Mouse (Mus musculus): ENCODE measurements around the gene Slc25a31.

Gene Slc25a31

DNA sequence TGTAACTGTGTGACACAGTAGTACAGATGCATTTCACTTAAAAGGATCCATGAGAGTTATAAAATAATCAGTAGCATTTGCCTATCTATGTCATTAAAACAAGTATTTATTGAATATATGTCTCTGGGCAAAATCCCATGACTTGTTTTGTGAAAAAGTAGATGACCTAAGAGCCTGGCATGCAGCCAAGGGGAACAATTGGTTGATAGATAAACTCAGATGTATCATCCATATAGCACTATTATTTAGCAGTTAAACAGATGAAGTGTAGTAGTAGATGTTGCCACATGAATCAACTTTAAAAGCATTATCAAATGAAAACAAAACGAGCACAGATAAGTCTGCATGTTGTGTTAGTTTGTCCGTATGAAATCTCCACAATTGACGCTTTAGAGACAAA, 10.4 kb downstream of the Slc25a31 start:
- no peak for DNase-seq (ENCODE audit: extremely low spot score, low spot score)

DNA sequence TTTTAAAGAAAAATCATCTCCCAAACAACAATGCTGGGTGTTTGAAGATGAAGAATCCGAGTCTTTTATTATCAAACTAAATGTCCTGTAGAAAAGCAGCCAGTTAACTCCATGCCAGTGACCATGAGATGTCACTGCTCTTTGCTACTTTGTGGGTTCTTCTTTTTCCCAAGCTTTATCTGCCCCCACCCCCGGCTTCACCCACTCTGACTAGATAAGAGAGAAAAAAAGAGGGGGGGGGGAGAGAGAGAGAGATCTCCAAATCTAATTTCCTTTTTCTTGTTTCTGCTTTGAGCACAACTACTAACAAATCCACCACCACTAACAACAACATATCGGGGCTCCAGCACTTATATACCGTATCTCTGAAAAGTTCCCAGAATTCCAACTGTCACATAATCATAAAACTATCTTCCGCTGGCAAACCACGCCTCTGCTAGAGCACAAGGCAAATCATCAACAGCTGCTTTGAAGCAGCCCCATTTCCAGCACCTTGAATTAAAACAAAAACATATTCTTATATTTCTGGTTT, 29.8 kb downstream of the Slc25a31 start:
- no peak for DNase-seq (ENCODE audit: extremely low spot score, low spot score)

DNA sequence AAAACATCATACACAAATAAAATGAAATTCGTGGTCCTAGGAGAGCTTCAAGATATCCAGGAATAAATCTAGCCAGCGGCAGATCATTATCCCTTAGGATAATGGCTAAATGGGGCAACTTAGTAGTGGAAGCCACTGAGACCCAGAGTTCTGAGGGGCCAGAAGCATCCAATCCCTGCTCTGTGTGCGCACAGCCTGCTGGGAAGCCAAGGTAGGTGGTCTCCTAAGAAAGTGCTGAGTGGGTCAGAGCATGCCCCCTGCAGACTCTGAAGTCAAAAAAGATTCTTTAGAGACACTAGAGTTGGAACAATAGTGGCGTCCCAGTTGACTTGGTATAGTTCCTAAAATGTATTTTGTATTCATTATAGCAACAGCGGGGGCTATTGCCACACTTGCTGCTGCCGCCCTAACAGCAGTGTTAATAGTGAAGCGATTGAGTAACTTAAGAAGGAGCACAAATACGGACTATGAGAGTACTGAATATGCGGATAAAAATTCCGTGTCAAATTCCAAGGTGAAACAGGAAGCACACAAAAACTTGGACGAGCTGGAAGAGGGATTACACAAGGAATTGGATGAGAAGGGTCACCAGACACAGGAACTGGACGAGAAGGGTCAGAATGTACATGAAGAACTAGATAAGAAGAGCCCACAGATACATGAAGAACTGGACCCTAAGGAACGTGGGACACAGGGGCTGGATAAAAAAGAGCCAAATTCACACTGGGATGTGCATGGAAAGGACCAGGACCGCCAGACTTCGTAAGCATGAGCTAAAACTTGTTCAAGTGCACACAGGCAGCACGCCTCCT, 35.6 kb downstream of the Slc25a31 start, which contains the start of gene Hspa4l:
Hspa4l (plus strand) TSS at position 472 of the 812 bp plus-strand sequence.
- peak; percentile 22 for DNase-seq (ENCODE audit: extremely low spot score, low spot score)

DNA sequence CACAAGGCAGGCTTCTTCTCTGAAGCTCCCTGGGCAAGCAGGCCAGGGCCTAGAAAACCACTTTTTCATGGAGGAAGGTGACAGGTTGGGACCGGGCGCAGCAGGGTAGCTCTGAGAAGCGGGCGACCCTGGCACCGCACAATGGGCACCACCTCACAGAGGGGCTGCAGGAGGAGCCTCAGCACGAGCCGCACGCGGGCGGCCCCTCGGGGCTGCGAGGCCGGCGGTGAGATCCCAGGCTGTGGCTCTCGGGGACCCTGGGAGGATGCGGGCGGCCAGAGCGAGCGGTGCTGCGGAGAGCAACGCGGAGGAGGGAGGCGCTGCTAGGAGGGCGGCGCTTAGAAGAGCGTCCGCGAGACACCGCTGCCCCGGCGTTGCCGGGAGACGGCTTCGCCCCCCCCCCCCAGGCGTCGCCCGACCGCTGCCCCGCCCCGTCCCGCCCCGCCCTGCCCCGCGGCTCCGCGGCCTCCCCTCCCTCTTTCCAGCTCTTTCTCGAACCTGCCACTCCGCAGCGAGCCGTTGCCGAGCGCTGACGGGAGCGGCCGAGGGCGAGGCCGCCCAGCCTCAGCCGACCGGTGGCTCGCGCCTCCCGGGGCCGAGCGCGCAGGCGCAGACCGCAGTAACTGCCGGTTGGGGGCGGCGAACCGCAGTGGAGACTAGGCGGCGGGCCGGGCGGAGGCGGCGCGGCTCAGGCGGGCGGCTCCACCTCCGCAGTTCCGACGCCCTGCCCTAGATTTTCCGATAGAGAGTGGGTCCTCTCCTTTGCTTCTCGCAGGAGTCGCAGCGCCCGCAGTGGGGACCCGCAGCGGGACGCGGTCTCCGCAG, 36.4 kb downstream of the Slc25a31 start:
- DNase-seq (ENCODE audit: extremely low spot score, low spot score) = peak; percentile 92

DNA sequence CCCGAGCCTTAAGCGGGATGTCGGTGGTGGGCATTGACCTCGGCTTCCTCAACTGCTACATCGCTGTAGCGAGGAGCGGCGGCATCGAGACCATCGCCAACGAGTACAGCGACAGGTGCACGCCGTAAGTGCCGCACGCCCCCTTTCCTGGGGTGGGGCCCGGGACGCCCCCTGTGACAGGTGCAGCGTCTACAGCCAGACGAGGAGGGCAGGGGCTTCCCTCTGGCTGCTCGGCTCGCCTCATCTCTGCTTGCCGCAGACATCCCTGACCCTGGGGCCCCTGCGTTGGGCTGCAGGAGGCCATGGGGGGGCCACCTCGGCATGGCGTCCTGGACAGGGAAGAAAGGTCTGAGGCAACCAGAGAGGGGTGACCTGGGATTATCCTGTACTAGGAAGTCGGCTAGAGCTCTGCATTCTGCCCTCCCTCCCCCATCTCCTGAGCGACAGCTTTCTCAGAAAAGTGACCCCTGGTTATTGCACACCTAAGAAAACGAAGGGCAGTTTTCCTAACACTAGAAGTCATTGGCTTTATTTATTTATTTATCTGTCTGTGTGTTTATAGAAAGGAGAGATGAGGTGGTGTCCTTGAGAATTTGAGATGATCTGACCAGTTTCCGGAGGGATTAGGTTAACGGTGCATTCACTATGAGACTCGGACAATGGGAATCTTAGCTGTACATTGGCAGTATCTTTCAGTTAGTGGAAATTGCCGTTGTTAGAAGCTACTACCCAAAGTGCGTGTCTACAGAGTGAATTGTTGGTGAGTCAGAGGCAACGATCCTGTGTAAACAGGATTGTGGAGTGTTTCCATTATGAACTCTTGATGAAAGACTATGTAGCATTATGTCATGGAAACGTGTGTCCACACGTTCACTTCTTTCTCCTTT, 37.2 kb downstream of the Slc25a31 start:
- peak; percentile 13 for DNase-seq (ENCODE audit: extremely low spot score, low spot score)

DNA sequence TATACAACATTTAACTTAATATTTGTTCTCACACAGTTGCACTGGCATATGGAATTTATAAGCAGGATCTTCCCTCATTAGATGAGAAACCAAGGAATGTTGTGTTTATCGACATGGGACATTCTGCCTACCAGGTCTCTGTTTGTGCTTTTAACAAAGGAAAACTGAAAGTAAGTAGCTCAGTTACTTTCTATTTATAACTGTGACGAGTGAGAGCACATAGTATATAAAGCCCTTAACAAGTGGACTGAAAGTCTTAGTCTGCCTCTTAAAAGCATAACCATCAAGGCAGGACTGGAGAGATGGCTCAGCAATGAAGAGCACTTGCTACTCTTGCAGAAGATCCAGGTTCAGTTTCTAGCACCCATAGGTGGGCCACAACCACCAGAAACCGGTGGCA, 52.1 kb downstream of the Slc25a31 start:
- DNase-seq (ENCODE audit: extremely low spot score, low spot score) = no peak

DNA sequence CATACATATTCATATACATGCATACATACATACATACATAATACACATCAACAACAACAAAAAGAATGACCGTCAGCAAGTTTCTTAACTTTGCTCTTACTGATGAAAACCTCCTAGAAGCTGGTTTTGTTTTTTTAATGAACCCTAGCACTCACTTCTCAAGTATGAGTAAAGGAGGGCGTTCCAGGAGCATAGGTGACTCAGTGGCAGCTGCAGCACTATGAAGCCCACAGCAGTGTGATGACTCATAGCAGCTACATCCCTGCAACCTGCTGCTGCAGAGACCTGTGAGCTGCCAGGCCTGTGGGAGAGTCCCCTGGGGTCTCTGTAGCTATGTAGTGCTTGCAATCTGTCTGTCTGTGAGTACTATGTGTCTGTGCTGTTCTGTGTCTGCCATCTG, 52.7 kb downstream of the Slc25a31 start:
- no peak for DNase-seq (ENCODE audit: extremely low spot score, low spot score)

Measured in neural tube, embryonic 10.5 days (tissue).